Mouse (Mus musculus) kidney, embryonic 16.5 days (tissue): ENCODE results near the gene Myoz2. TPM values are rescaled to one million over a fixed set of nuclear protein-coding genes. Genes with fewer than 3 reads are reported as not detected.

Experiments used
- ATAC-seq: fragments of 200-750 bp; cut with Nextera tagmentation; 2 replicates; pipeline ENCODE4 v1.8.0; 2017; ENCODE audit warnings: moderate TSS enrichment; ENCODE audit not compliant: low FRiP score, low TSS enrichment
- H3K27ac ChIP-seq: fragments of 300-500 bp; sonication (generic); 2 replicates; pipeline ENCODE4 v1.5.1; 2014; ENCODE audit warnings: low read length
- H3K27me3 ChIP-seq: fragments of 300-500 bp; sonication (generic); 2 replicates; pipeline ENCODE4 v1.6.1; 2014; ENCODE audit warnings: low read length, control low read depth, mixed read lengths; ENCODE audit not compliant: insufficient read depth
- H3K36me3 ChIP-seq: fragments of 300-500 bp; sonication (generic); 2 replicates; pipeline ENCODE4 v1.6.1; 2014; ENCODE audit warnings: low read length, control low read depth, mixed read lengths; ENCODE audit not compliant: insufficient read depth
- H3K4me1 ChIP-seq: fragments of 300-500 bp; sonication (generic); 2 replicates; pipeline ENCODE4 v1.6.1; 2014; ENCODE audit warnings: low read length, control low read depth, mixed read lengths; ENCODE audit not compliant: insufficient read depth
- H3K4me2 ChIP-seq: fragments of 300-500 bp; sonication (generic); replicated peaks from 2 replicates; pipeline ENCODE4 v1.6.1; 2014; ENCODE audit warnings: low read depth, low read length
- H3K4me3 ChIP-seq: fragments of 300-500 bp; sonication (generic); 2 replicates; pipeline ENCODE4 v1.5.1; 2014; ENCODE audit warnings: mild to moderate bottlenecking, low read length
- H3K9ac ChIP-seq: fragments of 300-500 bp; sonication (generic); replicated peaks from 2 replicates; pipeline ENCODE4 v1.6.1; 2014; ENCODE audit warnings: low read length
- H3K9me3 ChIP-seq: fragments of 300-500 bp; sonication (generic); 2 replicates; pipeline ENCODE4 v1.6.1; 2016; ENCODE audit warnings: low read length, control low read depth
- WGBS: fragments of 180-500 bp; shearing (Covaris S2); extraction: QIAGEN DNeasy Blood & Tissue Kit; methylation state at CpG from one replicate; pipeline ENCODE4 v1.1.7; 2014; 5-methylcytosine and 5-hydroxymethylcytosine counted together
- polyA plus RNA-seq: library from polyadenylated mRNA; unstranded; fragments of >200 nt; fragmentation: Nextera tagmentation; extraction: Ambion mirVana; gene quantifications from 2 replicates; pipeline ENCODE4 v1.2.1, GENCODE M21; 2015

Myoz2 gene
- polyA plus RNA-seq: 0.99 and 1.3 TPM in 2 replicates

- Histone ChIP-seq H3K27me3 (no peaks in the 10 kb centered on the region), H3K4me2 (no peak within 1 kb of the TSS), H3K9ac (no peak within 1 kb of the TSS), H3K9me3 (no peaks in the 10 kb centered on the region), H3K27ac (no peak within 1 kb of the TSS), H3K4me3 (no peak within 1 kb of the TSS), H3K36me3 (no peaks in the 10 kb centered on the region), H3K4me1 (no peaks in the 10 kb centered on the region)
- no peak for ATAC-seq
- 83% methylated on average over 7 of the region's 7 CpGs for WGBS
Observed at GRCm38 (mm10) chr3:123034752-123035151, at the start of gene Myoz2. Myoz2 (minus strand) TSS chr3:123035015.

- no peak overlapping the region for H3K4me2 ChIP-seq
- H3K4me1 ChIP-seq: no peaks in the 10 kb centered on the region
- H3K36me3 ChIP-seq: no peaks in the 10 kb centered on the region
- no peaks in the 10 kb centered on the region for H3K27me3 ChIP-seq
- H3K9ac ChIP-seq: no peak overlapping the region
- H3K9me3 ChIP-seq: no peaks in the 10 kb centered on the region
- H3K4me3 ChIP-seq: no peak overlapping the region
- 78% methylated on average over 3 of the region's 3 CpGs for WGBS
- no peak for ATAC-seq
- H3K27ac ChIP-seq: no peak overlapping the region
Observed at GRCm38 (mm10) chr3:123081665-123082064, 46.9 kb upstream of the Myoz2 start.

GRCm38 (mm10) chr3:123080943-123081342 lies 46.1 kb upstream of the Myoz2 start:
- H3K4me1 ChIP-seq: no peaks in the 10 kb centered on the region
- H3K36me3 ChIP-seq: no peaks in the 10 kb centered on the region
- H3K27ac ChIP-seq: no peak overlapping the region
- H3K9ac ChIP-seq: no peak overlapping the region
- no peak overlapping the region for H3K4me2 ChIP-seq
- H3K9me3 ChIP-seq: no peaks in the 10 kb centered on the region
- no peak overlapping the region for H3K4me3 ChIP-seq
- 62% methylated on average over 7 of the region's 7 CpGs for WGBS
- no peaks in the 10 kb centered on the region for H3K27me3 ChIP-seq
- no peak for ATAC-seq

GRCm38 (mm10) chr3:123080017-123080725 lies 45.4 kb upstream of the Myoz2 start:
- Histone ChIP-seq H3K9ac (no peak overlapping the region), H3K27me3 (no peaks in the 10 kb centered on the region), H3K4me1 (no peaks in the 10 kb centered on the region), H3K9me3 (no peaks in the 10 kb centered on the region), H3K36me3 (no peaks in the 10 kb centered on the region), H3K4me3 (no peak overlapping the region), H3K4me2 (no peak overlapping the region), H3K27ac (no peak overlapping the region)
- 75% methylated on average over 19 of the region's 19 CpGs for WGBS
- no peak for ATAC-seq

GRCm38 (mm10) chr3:123075759-123076158 lies 40.9 kb upstream of the Myoz2 start:
- Histone ChIP-seq H3K27me3 (no peaks in the 10 kb centered on the region), H3K27ac (no peak overlapping the region), H3K9me3 (no peaks in the 10 kb centered on the region), H3K9ac (no peak overlapping the region), H3K4me1 (no peaks in the 10 kb centered on the region), H3K36me3 (no peaks in the 10 kb centered on the region), H3K4me3 (no peak overlapping the region), H3K4me2 (no peak overlapping the region)
- WGBS: 85% methylated on average over 3 of the region's 3 CpGs
- no peak for ATAC-seq

- H3K4me1 ChIP-seq: no peaks in the 10 kb centered on the region
- H3K4me2 ChIP-seq: no peak overlapping the region
- H3K27me3 ChIP-seq: no peaks in the 10 kb centered on the region
- no peaks in the 10 kb centered on the region for H3K36me3 ChIP-seq
- no peak overlapping the region for H3K27ac ChIP-seq
- no peaks in the 10 kb centered on the region for H3K9me3 ChIP-seq
- no peak overlapping the region for H3K9ac ChIP-seq
- ATAC-seq: no peak
- no peak overlapping the region for H3K4me3 ChIP-seq
Observed at GRCm38 (mm10) chr3:123075034-123075433, 40.2 kb upstream of the Myoz2 start.

- H3K4me2 ChIP-seq: no peak overlapping the region
- no peak overlapping the region for H3K27ac ChIP-seq
- H3K9ac ChIP-seq: no peak overlapping the region
- no peaks in the 10 kb centered on the region for H3K27me3 ChIP-seq
- H3K4me3 ChIP-seq: no peak overlapping the region
- ATAC-seq: no peak
- H3K9me3 ChIP-seq: no peaks in the 10 kb centered on the region
- no peaks in the 10 kb centered on the region for H3K4me1 ChIP-seq
- H3K36me3 ChIP-seq: no peaks in the 10 kb centered on the region
Observed at GRCm38 (mm10) chr3:123073351-123073750, 38.5 kb upstream of the Myoz2 start.

- Histone ChIP-seq H3K9me3 (no peaks in the 10 kb centered on the region; the same call in 1 of the 2 replicates), H3K27ac (no peak overlapping the region), H3K27me3 (no peaks in the 10 kb centered on the region), H3K4me1 (no peaks in the 10 kb centered on the region), H3K4me3 (no peak overlapping the region), H3K4me2 (no peak overlapping the region), H3K36me3 (no peaks in the 10 kb centered on the region), H3K9ac (no peak overlapping the region)
- WGBS: no CpG with 5 or more reads among the region's 1 CpGs
- ATAC-seq: no peak
Observed at GRCm38 (mm10) chr3:123072472-123072871, 37.7 kb upstream of the Myoz2 start.

- peaks cover 2% of the 10 kb centered on the region; the same call in 1 of the 2 replicates for H3K4me1 ChIP-seq
- WGBS: 100% methylated on average over 1 of the region's 1 CpGs
- no peaks in the 10 kb centered on the region for H3K36me3 ChIP-seq
- H3K4me2 ChIP-seq: no peak overlapping the region
- H3K4me3 ChIP-seq: no peak overlapping the region
- no peaks in the 10 kb centered on the region; the same call in 1 of the 2 replicates for H3K9me3 ChIP-seq
- no peak overlapping the region for H3K9ac ChIP-seq
- no peaks in the 10 kb centered on the region for H3K27me3 ChIP-seq
- H3K27ac ChIP-seq: no peak overlapping the region
- no peak for ATAC-seq
Observed at GRCm38 (mm10) chr3:123070996-123071395, 36.2 kb upstream of the Myoz2 start.

GRCm38 (mm10) chr3:123066836-123067235 lies 32.0 kb upstream of the Myoz2 start:
- Histone ChIP-seq H3K4me3 (no peak overlapping the region), H3K9me3 (no peaks in the 10 kb centered on the region; the same call in 1 of the 2 replicates), H3K9ac (no peak overlapping the region), H3K27me3 (no peaks in the 10 kb centered on the region), H3K4me2 (no peak overlapping the region), H3K36me3 (no peaks in the 10 kb centered on the region), H3K27ac (no peak overlapping the region), H3K4me1 (peaks cover 13% of the 10 kb centered on the region; the same call in 1 of the 2 replicates)
- WGBS: 91% methylated on average over 7 of the region's 7 CpGs
- no peak for ATAC-seq
